Mouse (Mus musculus): ENCODE measurements at regions not wholly inside any gene's neighbourhood (a gene's known extent, or its start where the extent isn't known, plus 50 kb on each side); places are given as distances from the start of the nearest gene placed in this dataset.

- no peak for TF ChIP-seq CTCF (IDR thresholded peaks at IDR 0.05)
- TF ChIP-seq EP300 (IDR thresholded peaks at IDR 0.05; ENCODE audit: insufficient read depth, low read depth, low read length), result no peak
Measured at GRCm38 (mm10) chr11:38155706-38156105, 919.9 kb upstream of the Tenm2 start.

All from heart, adult 2 months (tissue).